Mouse (Mus musculus) thymus, adult 2 months (tissue): ENCODE measurements around the gene Gm20388. TPM values are rescaled to one million over a fixed set of nuclear protein-coding genes. Genes with fewer than 3 reads are reported as not detected.

Experiments
- DNase-seq: peaks from one replicate; pipeline ENCODE4 v3.0.0; 2021
- H3K27ac ChIP-seq: fragments of 200-500 bp; 2 replicates; pipeline ENCODE4 v1.5.1; 2012; ENCODE audit warnings: low read length, control low read depth; ENCODE audit not compliant: control insufficient read depth, insufficient read depth
- H3K27me3 ChIP-seq: fragments of 200-500 bp; 2 replicates; pipeline ENCODE4 v1.6.1; 2012; ENCODE audit warnings: mild to moderate bottlenecking, low read length, moderate library complexity, mixed read lengths; ENCODE audit not compliant: control insufficient read depth, insufficient read depth
- H3K36me3 ChIP-seq: fragments of 200-500 bp; 2 replicates; pipeline ENCODE4 v1.6.1; 2012; ENCODE audit warnings: mild to moderate bottlenecking, low read length, moderate library complexity; ENCODE audit not compliant: control insufficient read depth, insufficient read depth
- H3K4me1 ChIP-seq: fragments of 200-500 bp; replicated peaks from 2 replicates; pipeline ENCODE4 v1.6.1; 2012; ENCODE audit warnings: low read length; ENCODE audit not compliant: control insufficient read depth, insufficient read depth
- H3K4me3 ChIP-seq: fragments of 200-500 bp; 2 replicates; pipeline ENCODE4 v1.5.1; 2012; ENCODE audit warnings: mild to moderate bottlenecking, low read length, control low read depth, moderate library complexity; ENCODE audit not compliant: control insufficient read depth, insufficient read depth
- CTCF ChIP-seq: fragments of 200-500 bp; IDR thresholded peaks from 2 replicates; pipeline ENCODE4 v1.5.1; 2012; ENCODE audit warnings: mild to moderate bottlenecking, control low read depth, low read length, moderate library complexity, borderline replicate concordance; ENCODE audit not compliant: control insufficient read depth, poor library complexity, insufficient read depth; ENCODE audit errors: extremely low read depth
- POLR2A ChIP-seq: fragments of 200-500 bp; IDR thresholded peaks from 2 replicates; pipeline ENCODE4 v1.6.1; 2012; ENCODE audit warnings: mild to moderate bottlenecking, low read length, control low read depth, moderate library complexity; ENCODE audit not compliant: control insufficient read depth, poor library complexity, insufficient read depth; ENCODE audit errors: extremely low read depth
- WGBS: fragments of 180-500 bp; shearing (Covaris S2); methylation state at CpG from one replicate; pipeline ENCODE4 v1.1.7; 2018; 5-methylcytosine and 5-hydroxymethylcytosine counted together
- polyA plus RNA-seq: library from polyadenylated mRNA; depleted of rRNA; stranded (reverse); fragments of >200 nt; gene quantifications from 2 replicates; pipeline ENCODE4 v1.2.3, GENCODE M21; 2012

Gm20388 gene
- polyA plus RNA-seq, 1 experiment, result 103 TPM

- no peak for TF ChIP-seq CTCF
- no peak for TF ChIP-seq POLR2A
- 95% methylated on average over 29 of the region's 29 CpGs for WGBS
Measured at GRCm38 (mm10) chr8:122752111-122752721, 2841.6 kb downstream of the Gm20388 start.

GRCm38 (mm10) chr8:122758597-122758996 is 2848.0 kb downstream of the Gm20388 start:
- no peak overlapping the region for H3K27ac ChIP-seq
- TF ChIP-seq POLR2A (no peak), CTCF (no peak)
- no peaks in the 10 kb centered on the region for H3K27me3 ChIP-seq
- no peak for DNase-seq
- H3K36me3 ChIP-seq, result no peaks in the 10 kb centered on the region
- no peak overlapping the region for H3K4me3 ChIP-seq
- peaks cover 26% of the 10 kb centered on the region for H3K4me1 ChIP-seq

More at GRCm38 (mm10) chr8:122752111-122752721, 2841.6 kb downstream of the Gm20388 start:
- DNase-seq, result no peak
- Histone ChIP-seq H3K27me3 (no peaks in the 10 kb centered on the region), H3K4me1 (peaks cover 5% of the 10 kb centered on the region), H3K4me3 (no peak overlapping the region), H3K36me3 (no peaks in the 10 kb centered on the region), H3K27ac (no peak overlapping the region)

- DNase-seq, result no peak
- TF ChIP-seq POLR2A, result no peak
- TF ChIP-seq CTCF, result no peak
- no peak overlapping the region for H3K4me3 ChIP-seq
- no peaks in the 10 kb centered on the region for H3K27me3 ChIP-seq
- no peaks in the 10 kb centered on the region for H3K36me3 ChIP-seq
- 64% methylated on average over 7 of the region's 7 CpGs for WGBS
- no peak overlapping the region for H3K27ac ChIP-seq
- H3K4me1 ChIP-seq, result peaks cover 37% of the 10 kb centered on the region
Measured at GRCm38 (mm10) chr8:122760116-122760515, 2849.5 kb downstream of the Gm20388 start.

GRCm38 (mm10) chr8:122761109-122761508 is 2850.5 kb downstream of the Gm20388 start:
- H3K27me3 ChIP-seq, result no peaks in the 10 kb centered on the region
- H3K27ac ChIP-seq, result no peak overlapping the region
- no peak overlapping the region for H3K4me3 ChIP-seq
- 83% methylated on average over 6 of the region's 6 CpGs for WGBS
- H3K36me3 ChIP-seq, result no peaks in the 10 kb centered on the region
- TF ChIP-seq POLR2A (no peak), CTCF (no peak)
- H3K4me1 ChIP-seq, result peaks cover 46% of the 10 kb centered on the region
- no peak for DNase-seq

- H3K36me3 ChIP-seq, result no peaks in the 10 kb centered on the region
- TF ChIP-seq POLR2A (no peak), CTCF (no peak)
- peaks cover 60% of the 10 kb centered on the region for H3K4me1 ChIP-seq
- no peaks in the 10 kb centered on the region for H3K27me3 ChIP-seq
- 66% methylated on average over 12 of the region's 12 CpGs for WGBS
- DNase-seq, result no peak
- H3K4me3 ChIP-seq, result no peak overlapping the region
- H3K27ac ChIP-seq, result no peak overlapping the region
Measured at GRCm38 (mm10) chr8:122762731-122763266, 2852.2 kb downstream of the Gm20388 start.

DNA sequence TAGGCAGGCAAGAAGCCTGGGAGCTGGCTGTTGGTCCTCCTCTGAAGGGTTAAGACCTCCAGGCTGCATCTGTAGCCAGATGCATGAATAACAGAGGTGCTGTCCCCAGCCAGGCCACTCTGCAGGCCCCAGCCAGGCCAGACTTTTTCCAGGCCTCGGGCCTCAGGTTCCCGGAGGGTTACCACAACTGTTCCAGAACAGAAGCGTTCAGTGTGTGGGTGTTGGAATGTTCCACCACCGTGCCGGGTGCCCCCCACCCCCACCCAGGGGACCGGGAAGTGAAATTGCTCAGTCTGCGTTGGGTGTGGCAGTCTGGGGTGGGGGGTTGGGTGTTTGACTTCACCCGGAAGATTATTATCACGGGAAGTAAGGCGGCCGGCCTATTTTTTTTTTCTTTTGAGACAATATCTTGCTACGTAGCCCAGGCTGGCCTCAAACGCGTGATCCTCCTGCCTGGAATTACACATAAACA is 2852.7 kb downstream of the Gm20388 start:
- peaks cover 60% of the 10 kb centered on the region for H3K4me1 ChIP-seq

More for the DNA sequence above, 2852.7 kb downstream of the Gm20388 start:
- DNase-seq, result no peak
- TF ChIP-seq CTCF, result no peak
- Histone ChIP-seq H3K4me3 (no peak overlapping the region), H3K27me3 (no peaks in the 10 kb centered on the region), H3K36me3 (no peaks in the 10 kb centered on the region), H3K27ac (no peak overlapping the region)
- WGBS, result 91% methylated on average over 14 of the region's 14 CpGs
